ENCODE assay signal across 8 mouse cellular contexts in genomic region chr10:8667244-8667643, GRCm38 (mm10).
"Had no signal": no experiment of that assay in that cellular context is flagged by ENCODE, and none has a peak within 500 bp of the region (broad histone marks: within the 10 kb centered on the region; RNA-seq: fewer than 3 reads in every experiment).

No protein-coding gene starts in this region.

- H3K9ac ChIP-seq: limb, embryonic 13.5 days; liver, embryonic 14.5 days; midbrain, embryonic 13.5 days had no signal

- H3K4me2 ChIP-seq: limb, embryonic 13.5 days; midbrain, embryonic 13.5 days had no signal

- H3K4me3 ChIP-seq: limb, embryonic 13.5 days; midbrain, embryonic 13.5 days had no signal

- H3K4me1 ChIP-seq: limb, embryonic 13.5 days; midbrain, embryonic 13.5 days had no signal

- H3K36me3 ChIP-seq: limb, embryonic 13.5 days; midbrain, embryonic 13.5 days had no signal

- H3K27me3 ChIP-seq: limb, embryonic 13.5 days; midbrain, embryonic 13.5 days had no signal

- ATAC-seq: midbrain, embryonic 13.5 days had no signal

- DNase-seq: left cerebral cortex, postnatal 4 days; lung, adult 18-20 months; right cerebral cortex, adult 18-20 months; right cerebral cortex, postnatal 25 days had no signal

- H3K27ac ChIP-seq: kidney, postnatal 0 days; limb, embryonic 13.5 days; liver, embryonic 14.5 days; midbrain, embryonic 13.5 days had no signal
